Mouse (Mus musculus): ENCODE measurements at regions not wholly inside any gene's neighbourhood (a gene's known extent, or its start where the extent isn't known, plus 50 kb on each side); places are given as distances from the start of the nearest gene placed in this dataset.
"Not testable (repeated sequence)": the region's sequence is repeated elsewhere in the genome, so short reads cannot be mapped to it uniquely, and the experiment has no call there.

- peak; percentile 7 for DNase-seq
- not testable (repeated sequence) for H3K27me3 ChIP-seq (ENCODE audit: control insufficient read depth, insufficient read depth, low read length); H3K4me1 ChIP-seq (replicated peaks; ENCODE audit: control insufficient read depth, insufficient read depth, low read length); H3K4me3 ChIP-seq (ENCODE audit: control insufficient read depth, insufficient read depth, low read length); H3K27ac ChIP-seq (ENCODE audit: control insufficient read depth, insufficient read depth, low read length); H3K36me3 ChIP-seq (ENCODE audit: control insufficient read depth, insufficient read depth, low read length)
These were observed 97.0 kb upstream of the Vmn2r87 start for GRCm38 (mm10) chr10:130594046-130594734.

- H3K27ac ChIP-seq (ENCODE audit: control insufficient read depth, insufficient read depth, low read length); DNase-seq; H3K4me3 ChIP-seq (ENCODE audit: control insufficient read depth, insufficient read depth, low read length); H3K4me1 ChIP-seq (replicated peaks; ENCODE audit: control insufficient read depth, insufficient read depth, low read length); H3K27me3 ChIP-seq (ENCODE audit: control insufficient read depth, insufficient read depth, low read length); H3K36me3 ChIP-seq (ENCODE audit: control insufficient read depth, insufficient read depth, low read length): not testable (repeated sequence)
- 95% methylated on average over 3 of the region's 3 CpGs for WGBS
These were observed 69.2 kb upstream of the Vmn2r87 start for GRCm38 (mm10) chr10:130566426-130566825.

GRCm38 (mm10) chr10:130548570-130548969, 51.4 kb upstream of the Vmn2r87 start:
- DNase-seq, result no peak
- Histone ChIP-seq H3K4me3 (ENCODE audit: control insufficient read depth, insufficient read depth, low read length) (no peak overlapping the region), H3K4me1 (replicated peaks; ENCODE audit: control insufficient read depth, insufficient read depth, low read length) (no peaks in the 10 kb centered on the region), H3K36me3 (ENCODE audit: control insufficient read depth, insufficient read depth, low read length) (no peaks in the 10 kb centered on the region), H3K27me3 (ENCODE audit: control insufficient read depth, insufficient read depth, low read length) (no peaks in the 10 kb centered on the region), H3K27ac (ENCODE audit: control insufficient read depth, insufficient read depth, low read length) (no peak overlapping the region)
- no peak for TF ChIP-seq POLR2A (IDR thresholded peaks at IDR 0.05; ENCODE audit: control insufficient read depth, extremely low read depth, insufficient read depth, low read length, poor library complexity)
- TF ChIP-seq CTCF (IDR thresholded peaks at IDR 0.05; ENCODE audit: borderline replicate concordance, control insufficient read depth, extremely low read depth, insufficient read depth, low read length, poor library complexity), result no peak

Data from thymus, adult 2 months (tissue).